Mouse (Mus musculus): ENCODE results near the gene Nlgn1.
A peak's percentile ranks its signal among the peaks of the same experiment; 100 is the strongest.

Gene Nlgn1

DNA sequence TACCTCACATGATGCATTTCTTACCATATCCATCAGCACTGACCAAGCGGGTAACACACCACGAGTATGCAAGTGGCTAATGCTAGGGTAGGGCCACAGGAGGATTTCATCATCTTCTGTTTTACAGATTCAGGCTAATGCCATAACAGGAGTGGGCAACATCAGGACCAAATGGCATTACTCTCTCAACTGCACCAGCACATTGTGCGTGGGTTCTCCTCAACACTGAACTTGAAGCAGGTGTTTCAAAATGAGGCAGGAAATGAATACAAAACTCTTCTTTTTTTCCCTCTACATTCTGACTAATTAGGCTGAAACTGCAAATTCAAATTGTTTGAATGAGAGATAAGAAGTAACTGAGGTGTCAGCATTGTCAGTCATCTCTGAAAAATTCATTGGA is 518.9 kb downstream of the Nlgn1 start:
- no peak for DNase-seq (ENCODE audit: low read depth, low spot score)

DNA sequence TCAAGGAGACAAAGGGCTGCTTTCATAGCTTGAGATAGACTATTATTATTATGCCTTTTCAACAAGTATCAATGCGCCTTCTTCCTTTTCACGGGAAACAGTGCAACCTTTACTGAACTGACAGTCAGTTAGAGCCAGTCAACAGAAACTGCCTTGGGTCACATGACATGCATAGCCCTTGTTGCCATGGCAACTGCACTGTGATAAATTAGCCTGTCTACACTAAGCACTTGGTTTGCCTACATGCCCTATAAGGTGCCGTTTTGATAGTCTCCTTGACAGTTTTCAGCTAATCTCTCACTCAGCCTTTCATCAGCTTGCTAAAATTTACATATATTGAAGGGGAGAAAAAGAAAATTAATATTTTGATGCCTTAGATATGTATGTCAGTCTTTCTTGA is 524.7 kb downstream of the Nlgn1 start:
- peak; percentile 21 for DNase-seq (ENCODE audit: low read depth, low spot score)

DNA sequence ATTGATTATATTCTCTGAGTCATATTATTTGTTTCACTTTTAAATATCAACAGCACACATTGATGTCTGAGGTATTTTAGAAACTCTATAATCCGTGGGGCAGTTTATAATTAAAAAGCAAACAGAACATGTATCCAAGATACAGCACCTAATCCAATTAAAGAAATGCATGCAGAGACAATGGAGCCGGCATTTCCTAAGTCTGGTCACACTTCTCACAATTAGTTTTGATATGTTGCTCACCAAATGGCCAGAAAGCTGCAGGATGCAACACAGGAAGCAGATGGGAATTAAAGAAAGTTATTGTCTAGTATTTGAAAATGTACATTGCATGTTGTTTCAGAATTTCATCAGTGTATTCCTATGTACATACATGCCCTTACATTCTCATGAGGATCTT is 550.6 kb downstream of the Nlgn1 start:
- no peak for DNase-seq (ENCODE audit: low read depth, low spot score)

DNA sequence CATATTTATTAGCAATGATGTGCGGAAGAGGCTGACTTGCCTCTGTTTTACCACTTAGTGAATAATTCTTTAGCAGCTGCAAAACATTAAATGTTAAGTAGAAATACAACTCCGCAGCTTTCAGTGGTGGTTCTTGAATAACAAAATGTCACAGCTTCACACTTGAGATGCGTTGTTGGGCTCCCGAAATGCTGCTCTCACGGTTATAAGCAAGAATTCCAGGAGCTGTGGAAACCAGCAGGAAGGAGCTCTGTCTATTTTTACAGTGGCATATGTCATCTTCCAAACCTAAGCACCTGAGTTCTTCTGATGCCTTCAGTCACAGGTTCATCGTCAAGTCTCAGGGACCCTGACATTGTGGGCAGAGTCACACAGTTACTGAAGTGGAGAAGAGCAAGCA is 556.8 kb downstream of the Nlgn1 start:
- no peak for DNase-seq (ENCODE audit: low read depth, low spot score)

DNA sequence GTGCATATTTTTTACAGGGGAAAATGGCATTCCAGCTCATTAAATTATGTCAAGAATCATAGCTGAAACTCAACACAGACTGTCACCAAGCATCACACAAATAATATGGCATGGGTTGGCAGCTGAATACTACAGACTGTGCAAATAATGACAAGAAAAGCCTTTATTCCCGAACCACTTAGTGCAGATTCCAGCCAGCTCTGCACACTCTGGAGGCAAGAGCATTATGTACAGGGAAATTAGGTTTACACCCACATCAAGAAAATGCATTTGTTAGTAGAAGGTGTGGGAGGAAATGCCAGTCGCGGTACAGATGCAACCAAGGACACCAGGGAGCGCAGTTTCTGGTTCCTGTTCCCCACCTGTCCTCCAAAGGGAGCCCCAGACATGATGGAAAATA is 558.4 kb downstream of the Nlgn1 start:
- no peak for DNase-seq (ENCODE audit: low read depth, low spot score)

DNA sequence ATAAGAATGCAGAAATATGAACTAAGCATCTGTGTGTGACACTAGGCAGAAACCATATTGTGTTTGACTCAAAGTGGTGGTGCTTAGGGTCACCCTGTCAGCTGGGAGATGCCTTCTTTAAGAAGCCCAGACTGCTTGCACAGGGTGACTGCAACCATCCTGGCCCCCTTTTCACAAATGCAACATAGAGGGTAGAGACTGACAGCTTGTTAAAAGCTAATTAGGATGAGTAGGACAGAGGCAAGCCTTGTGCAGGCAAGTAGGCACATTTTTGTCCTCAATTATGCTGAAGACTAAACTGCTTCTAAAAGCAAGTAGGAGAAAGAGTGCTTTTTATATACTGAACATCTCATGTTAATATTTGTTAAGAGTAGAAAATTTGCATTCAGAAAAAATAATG is 558.8 kb downstream of the Nlgn1 start:
- no peak for DNase-seq (ENCODE audit: low read depth, low spot score)

DNA sequence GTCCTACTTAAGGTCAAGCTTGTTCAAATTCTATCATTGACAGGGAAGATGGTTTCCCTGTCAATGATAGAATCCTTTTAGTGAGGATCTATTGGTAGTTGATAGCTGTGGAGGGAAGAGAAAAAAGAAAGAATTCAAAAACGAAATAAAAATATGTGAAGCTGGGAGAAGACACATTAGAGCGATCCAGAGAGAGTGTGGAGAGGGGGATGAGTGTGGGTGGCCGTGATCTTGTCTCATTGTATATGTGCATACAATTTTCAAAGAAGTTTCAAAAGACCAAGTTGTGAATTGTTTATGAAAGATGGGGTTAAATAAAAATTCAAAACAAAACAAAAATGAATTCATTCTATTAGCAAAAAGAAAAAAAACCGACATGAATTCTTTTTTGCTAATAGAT is 568.6 kb downstream of the Nlgn1 start:
- no peak for DNase-seq (ENCODE audit: low read depth, low spot score)

DNA sequence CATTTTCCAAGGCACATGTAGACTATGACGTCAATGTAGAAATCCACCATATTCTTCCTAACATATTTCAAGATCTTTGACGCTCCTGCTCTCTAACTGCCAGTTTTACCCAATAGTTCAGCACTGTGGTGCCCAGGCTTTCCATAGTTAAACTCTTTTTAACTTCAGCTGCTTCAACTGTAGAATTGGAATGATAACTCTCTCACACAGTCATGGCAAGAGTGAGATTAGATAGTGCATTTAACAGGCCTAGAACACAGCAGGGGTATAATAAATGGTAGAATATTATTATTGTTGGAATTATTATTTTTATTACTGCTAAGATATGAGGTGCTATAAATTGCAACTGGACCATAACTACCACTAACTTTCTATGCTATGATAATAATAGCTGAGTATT is 574.4 kb downstream of the Nlgn1 start:
- DNase-seq (ENCODE audit: low read depth, low spot score): no peak

DNA sequence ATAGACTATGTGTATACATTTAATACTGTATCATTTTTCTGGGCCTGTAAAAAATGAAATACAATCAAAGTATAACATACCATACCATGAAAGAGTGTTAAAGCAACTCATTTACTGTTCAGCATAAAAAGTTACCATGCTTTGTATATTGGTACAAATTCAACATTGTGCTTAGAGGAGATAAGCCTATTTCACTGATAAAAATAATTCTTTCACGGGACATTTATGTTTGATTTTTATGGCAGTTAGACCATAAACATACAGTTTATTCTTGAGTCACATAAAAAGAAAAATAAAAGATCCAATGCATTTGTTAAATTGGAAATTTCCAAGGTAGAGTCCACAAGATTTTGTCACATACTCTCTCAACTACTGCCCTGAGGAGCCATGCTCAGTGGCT is 608.1 kb downstream of the Nlgn1 start:
- DNase-seq (ENCODE audit: low read depth, low spot score): no peak

DNA sequence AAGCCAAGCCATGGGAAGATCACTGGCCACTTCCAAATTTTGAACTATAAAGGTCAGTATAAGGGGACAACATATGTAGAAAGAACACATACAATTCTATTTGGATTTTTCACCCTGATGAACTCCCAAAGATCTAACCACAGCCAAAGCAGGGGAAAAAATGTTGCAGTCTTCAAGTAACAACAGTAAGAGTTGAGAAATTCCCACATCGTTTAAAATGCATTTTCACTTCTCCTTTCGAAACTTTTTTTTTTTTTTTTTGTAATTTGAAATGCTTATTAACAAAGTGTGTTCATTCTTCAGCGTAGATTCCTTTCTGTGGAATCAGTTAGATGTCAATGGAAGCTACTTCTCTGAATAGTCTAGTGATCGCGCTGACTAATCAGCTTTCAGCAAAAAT is 610.8 kb downstream of the Nlgn1 start:
- DNase-seq (ENCODE audit: low read depth, low spot score): no peak

DNA sequence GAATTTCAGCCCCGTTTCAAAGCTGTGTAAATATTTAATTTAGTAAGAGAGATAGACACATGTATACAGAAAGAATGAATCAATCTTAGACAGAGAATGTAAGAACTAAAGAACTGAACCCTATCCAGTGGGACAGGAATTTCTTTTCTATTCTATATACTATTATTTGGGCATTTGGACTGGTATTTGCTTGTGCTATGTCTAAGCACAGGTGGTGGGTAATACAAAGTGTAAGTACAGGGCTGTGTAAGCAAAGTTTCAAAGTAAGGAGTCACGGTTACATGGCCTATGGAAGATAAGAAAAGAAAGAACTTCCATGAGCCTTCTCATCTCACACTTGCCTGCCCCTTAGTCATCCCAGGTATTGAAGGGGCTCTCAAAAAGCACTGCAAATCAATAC is 624.9 kb downstream of the Nlgn1 start:
- no peak for DNase-seq (ENCODE audit: low read depth, low spot score)

DNA sequence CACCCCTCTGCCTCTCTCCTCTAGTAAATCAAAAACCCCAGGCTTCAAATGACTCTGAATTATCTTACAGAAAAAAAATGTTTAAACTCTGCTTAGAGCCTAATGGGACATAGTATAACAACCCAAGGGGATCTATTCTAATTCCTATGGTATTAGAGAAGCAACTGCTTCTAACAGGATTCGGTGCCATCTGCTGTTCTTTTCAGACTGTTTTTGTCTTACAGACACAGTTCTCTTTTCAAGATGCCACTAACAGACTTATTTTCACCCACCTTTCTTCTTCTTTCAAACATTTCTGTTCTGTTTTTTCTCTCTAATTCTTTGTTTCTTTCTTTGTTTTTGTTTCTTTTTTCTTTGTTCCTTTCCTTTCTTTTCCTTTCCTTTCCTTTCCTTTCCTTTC is 635.0 kb downstream of the Nlgn1 start:
- no peak for DNase-seq (ENCODE audit: low read depth, low spot score)

DNA sequence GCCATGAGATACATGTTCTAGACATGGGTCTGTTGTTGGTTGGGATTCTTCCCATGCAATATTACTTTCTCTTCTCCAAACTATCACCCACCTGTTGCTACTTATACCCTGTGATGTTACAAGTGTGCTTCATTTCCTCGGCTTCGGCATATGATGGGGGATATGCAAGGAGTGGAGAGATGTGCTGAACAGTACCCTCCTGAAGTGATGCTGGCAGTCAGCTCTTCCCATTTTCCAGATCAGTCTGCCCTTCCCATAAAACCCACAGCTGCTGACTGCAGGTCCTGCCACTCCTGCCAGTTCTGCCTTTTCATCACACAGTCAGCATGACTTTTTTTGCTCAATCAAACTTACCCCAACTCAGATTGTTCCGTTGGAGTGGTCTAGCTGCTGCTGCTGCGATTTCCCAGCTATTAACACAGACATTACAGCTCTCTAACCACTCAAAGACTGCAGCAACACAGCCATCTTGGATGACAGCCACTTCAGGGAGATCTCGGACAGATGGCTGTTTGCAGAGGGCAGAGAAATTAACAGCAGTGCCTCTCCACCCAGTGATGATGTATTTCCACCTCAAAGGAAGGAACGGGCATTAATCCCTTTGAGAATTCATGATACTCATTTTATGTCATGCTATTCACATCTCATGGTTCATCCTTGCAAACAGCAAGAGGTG is 643.3 kb downstream of the Nlgn1 start:
- DNase-seq (ENCODE audit: low read depth, low spot score): no peak

DNA sequence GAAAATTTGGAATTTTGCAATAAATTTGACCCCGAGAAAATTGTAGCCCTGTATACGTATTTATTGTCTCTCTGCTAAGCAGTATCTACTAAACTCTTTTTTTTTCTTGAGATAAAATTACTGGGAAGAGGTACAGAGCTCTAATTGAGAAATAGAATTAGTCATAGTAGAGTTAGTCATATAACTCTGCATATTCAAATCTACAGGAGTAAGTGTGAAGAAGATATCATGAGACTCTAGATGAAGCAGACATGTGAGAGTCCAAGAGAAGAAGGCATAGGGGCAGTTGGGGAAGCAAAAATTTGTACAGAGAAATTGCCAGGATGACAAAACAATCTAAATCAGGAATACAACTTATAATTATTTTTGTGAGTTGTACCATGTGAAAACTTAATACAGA is 648.6 kb downstream of the Nlgn1 start:
- no peak for DNase-seq (ENCODE audit: low read depth, low spot score)

DNA sequence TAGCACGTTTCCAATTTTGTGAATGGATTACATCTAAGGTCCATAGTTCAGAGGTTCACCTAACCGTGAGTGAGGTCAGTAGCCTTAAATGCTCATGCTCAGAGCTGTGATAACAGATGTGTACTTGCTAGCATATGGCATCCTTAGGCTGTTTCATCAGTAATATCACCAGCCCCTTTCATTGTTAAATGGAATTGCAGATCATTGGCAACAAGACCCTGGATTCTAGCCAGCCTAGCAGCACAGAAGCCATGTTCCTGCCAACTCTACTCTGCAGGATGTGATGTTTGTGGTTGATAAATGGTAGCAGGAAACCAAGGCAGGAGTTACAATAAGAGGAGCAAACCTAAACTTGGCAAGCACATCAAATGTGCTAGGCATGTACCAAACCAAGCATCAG is 652.9 kb downstream of the Nlgn1 start:
- DNase-seq (ENCODE audit: low read depth, low spot score): no peak

DNA sequence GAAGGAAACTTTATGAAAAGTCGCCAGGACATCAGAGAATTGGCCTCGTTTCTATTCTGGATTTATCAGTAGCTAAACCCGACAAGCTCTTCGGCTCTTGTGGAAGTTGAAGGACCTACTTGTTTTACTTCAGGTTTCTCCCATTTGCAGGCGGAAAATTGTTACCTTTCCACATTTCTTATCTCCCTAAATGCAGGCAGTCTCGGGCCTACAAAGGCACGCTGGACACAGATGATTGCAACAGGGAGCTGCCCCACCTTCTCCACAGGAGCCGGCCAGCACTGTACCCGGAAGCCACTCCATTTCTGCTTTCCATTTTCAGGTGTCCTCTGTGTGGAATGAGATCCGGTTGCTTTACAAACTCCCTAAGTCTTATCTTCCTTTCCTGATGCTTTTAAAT is 656.4 kb downstream of the Nlgn1 start:
- DNase-seq (ENCODE audit: low read depth, low spot score): no peak

DNA sequence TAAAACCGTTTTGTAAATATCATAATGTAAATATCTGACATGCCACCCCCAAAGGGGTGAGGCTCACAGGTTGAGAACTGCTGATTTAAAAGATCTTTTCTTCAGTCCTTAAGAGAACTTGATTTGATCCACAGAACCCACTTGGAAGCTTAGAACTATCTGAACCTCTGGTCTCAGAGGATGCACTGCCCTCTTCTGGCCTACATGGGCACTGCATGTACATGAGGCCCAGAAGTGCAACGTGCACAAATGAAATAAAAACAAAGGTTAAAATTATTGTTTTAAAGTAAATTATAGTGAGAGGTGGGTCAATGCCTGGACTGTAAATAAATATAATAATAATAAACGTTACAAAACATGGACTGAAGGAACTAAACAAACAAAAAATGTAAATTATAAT is 657.2 kb downstream of the Nlgn1 start:
- peak; percentile 71 for DNase-seq (ENCODE audit: low read depth, low spot score)

DNA sequence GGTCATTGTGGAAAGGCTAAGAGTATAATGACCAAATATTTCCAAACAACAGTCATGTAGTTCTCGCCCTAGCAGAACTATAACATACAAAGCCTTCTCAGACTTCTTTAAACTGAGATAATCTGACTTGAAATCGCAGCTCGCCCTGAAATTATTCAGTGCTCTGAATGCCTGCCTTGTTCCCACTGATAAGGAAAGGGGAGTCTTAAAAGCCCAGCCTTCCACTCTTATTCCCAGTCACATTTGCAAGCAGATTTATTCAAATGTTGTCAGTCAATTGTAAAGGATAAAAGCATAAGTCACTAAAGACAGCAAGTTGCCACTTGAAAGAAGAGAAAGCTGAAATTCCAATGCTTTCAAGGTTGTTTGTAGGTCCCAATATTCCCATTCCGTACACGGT is 658.9 kb downstream of the Nlgn1 start:
- DNase-seq (ENCODE audit: low read depth, low spot score): no peak

DNA sequence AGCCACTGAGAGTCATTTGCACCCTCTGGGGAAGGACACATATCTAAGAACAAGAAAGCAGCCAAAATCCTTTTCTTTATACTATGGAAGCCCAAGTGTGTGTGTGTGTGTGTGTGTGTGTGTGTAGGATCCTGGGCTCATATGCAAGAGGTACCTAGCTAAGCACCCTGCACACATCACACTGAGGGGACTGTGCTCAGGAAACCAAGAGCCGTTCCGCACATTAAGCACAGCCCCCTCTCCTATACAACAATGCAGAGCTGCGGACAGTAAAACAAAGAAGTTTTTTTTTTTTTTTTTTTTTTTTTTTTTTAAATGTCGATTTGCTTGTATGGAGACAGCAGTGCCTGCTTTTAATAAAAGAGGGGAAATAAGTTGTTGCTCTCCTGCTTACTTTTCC is 659.5 kb downstream of the Nlgn1 start:
- no peak for DNase-seq (ENCODE audit: low read depth, low spot score)

DNA sequence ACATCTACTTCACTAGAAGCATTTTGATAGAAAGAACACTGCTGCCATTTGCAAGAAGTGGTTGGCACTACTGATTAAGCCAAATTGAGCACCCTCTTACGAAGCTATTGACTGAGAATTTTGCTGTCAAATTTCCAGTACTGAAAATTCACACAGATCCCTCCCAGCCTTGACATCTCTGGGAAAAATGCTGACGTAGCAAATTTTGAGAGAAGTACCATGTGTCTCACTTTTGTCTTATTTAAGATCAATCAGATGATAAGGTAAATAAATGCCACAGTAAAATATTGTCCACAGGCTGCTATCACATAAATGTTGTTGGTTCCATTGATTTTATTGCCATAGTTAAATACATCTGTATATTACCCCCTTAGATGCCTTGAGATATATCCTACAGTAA is 668.8 kb downstream of the Nlgn1 start:
- DNase-seq (ENCODE audit: low read depth, low spot score): no peak

DNA sequence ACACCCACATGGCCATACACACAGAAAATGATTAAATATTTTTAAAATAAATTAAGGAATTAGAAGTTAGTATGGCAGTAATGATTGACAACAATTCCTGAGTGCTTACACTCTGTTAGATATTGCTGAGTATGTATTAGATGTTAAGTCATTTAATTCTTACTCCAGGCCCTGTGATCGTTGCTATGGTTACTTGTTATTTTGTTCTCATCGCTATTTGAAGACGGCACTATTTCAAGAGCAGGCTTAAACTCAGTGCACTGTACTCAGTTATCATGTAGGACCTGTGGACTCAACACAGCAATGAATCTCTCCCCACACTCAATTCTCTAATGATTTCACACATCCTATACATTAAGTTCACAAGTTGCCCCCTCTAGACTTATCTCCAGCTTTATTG is 672.0 kb downstream of the Nlgn1 start:
- DNase-seq (ENCODE audit: low read depth, low spot score): no peak

DNA sequence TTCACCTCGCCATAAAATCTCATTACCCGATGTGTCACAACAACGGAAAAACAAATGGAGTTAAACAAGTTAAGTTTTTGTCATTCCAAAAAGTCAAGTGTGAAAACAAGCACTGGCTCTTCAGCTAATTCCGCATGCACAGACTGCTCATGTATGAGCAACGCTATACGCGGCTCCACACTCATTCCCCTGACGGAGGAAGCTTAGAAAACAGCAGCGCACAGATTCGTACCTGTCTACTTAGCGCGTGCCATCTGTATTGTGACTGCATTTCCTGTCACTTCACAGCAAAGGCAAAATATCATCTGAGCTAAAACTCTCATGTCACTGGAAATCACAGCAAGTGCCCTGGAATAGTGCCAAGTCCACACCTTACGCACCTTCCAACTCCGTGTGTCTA is 674.3 kb downstream of the Nlgn1 start:
- DNase-seq (ENCODE audit: low read depth, low spot score): no peak

DNA sequence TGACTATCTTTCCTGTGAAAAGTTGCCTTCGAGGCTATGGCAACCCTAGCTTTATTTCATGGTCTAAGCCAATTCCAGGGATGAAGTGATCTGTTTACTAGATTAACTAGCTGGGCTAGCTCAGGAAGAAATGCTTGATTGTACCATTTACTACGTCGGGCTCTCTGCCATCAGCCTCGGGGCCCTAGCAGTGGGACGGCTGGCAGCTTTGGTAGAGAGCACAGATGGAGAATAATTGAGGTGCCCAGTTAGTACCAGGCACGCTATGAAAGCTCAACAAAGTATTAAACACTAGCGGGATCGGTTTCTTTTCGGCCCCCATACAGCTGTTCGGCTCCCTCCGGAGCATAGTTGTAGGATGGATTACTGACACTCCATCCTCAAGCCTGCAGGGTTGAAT is 675.2 kb downstream of the Nlgn1 start:
- DNase-seq (ENCODE audit: low read depth, low spot score): no peak

DNA sequence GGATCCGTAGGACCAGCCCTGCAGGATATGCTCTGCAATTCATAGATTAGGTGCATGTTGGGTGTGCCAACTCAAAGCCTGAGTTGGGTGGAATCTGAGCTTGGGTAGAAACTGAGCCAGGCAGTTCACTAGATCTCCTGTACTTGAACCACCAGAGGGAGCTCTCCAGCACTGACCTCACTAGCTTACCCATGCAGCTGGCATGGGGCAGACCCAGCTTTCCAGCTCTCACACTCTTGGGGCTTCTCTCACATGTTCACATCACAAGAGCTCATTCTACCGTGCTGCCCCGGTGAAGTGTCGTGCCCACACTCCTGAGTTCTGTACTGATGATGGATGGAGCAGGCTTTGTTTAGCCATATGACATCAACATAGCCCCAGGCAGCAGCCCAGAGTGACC is 679.2 kb downstream of the Nlgn1 start:
- DNase-seq (ENCODE audit: low read depth, low spot score): peak; percentile 57
